Mouse (Mus musculus) splenic B cell, adult 2 months (primary cell): ENCODE measurements around the gene Gm11027.
"Not testable (repeated sequence)": the region's sequence is repeated elsewhere in the genome, so short reads cannot be mapped to it uniquely, and the experiment has no call there.

ENCODE experiments used
- DNase-seq: peaks from one replicate; pipeline ENCODE4 v3.0.0-alpha.2; 2011; ENCODE audit warnings: low read depth, low spot score
- H3K27me3 ChIP-seq: 2 replicates; pipeline ENCODE4 v1.6.1; 2012; ENCODE audit warnings: mild to moderate bottlenecking, low read length, moderate library complexity, mixed read lengths; ENCODE audit not compliant: control insufficient read depth, poor library complexity, insufficient read depth, severe bottlenecking
- H3K36me3 ChIP-seq: 2 replicates; pipeline ENCODE4 v1.6.1; 2012; ENCODE audit warnings: mild to moderate bottlenecking, low read length, moderate library complexity, mixed read lengths; ENCODE audit not compliant: control insufficient read depth, poor library complexity, insufficient read depth, severe bottlenecking

The Gm11027 gene

GRCm38 (mm10) chr12:116275086-116275485, at the start of gene Gm11027:
TSS of gene Gm11027 (plus strand) at chr12:116275386.
- DNase-seq, H3K27me3 ChIP-seq, H3K36me3 ChIP-seq: not testable (repeated sequence)

- no peaks in the 10 kb centered on the region for H3K36me3 ChIP-seq
- DNase-seq = no peak
- H3K27me3 ChIP-seq = no peaks in the 10 kb centered on the region
Observed at GRCm38 (mm10) chr12:116226289-116227057, 48.7 kb upstream of the Gm11027 start.

- no peaks in the 10 kb centered on the region for H3K27me3 ChIP-seq
- DNase-seq = no peak
Observed at GRCm38 (mm10) chr12:116229451-116229850, 45.7 kb upstream of the Gm11027 start.

GRCm38 (mm10) chr12:116231612-116232011, 43.6 kb upstream of the Gm11027 start:
- H3K27me3 ChIP-seq = no peaks in the 10 kb centered on the region
- DNase-seq = no peak

More at GRCm38 (mm10) chr12:116229451-116229850, 45.7 kb upstream of the Gm11027 start:
- H3K36me3 ChIP-seq = no peaks in the 10 kb centered on the region

GRCm38 (mm10) chr12:116232061-116232460, 43.1 kb upstream of the Gm11027 start:
- DNase-seq = no peak
- no peaks in the 10 kb centered on the region for H3K36me3 ChIP-seq
- H3K27me3 ChIP-seq = no peaks in the 10 kb centered on the region

More at GRCm38 (mm10) chr12:116231612-116232011, 43.6 kb upstream of the Gm11027 start:
- no peaks in the 10 kb centered on the region for H3K36me3 ChIP-seq

GRCm38 (mm10) chr12:116235356-116235755, 39.8 kb upstream of the Gm11027 start:
- H3K36me3 ChIP-seq = no peaks in the 10 kb centered on the region
- no peaks in the 10 kb centered on the region for H3K27me3 ChIP-seq
- DNase-seq = peak; percentile 40

GRCm38 (mm10) chr12:116236658-116237057, 38.5 kb upstream of the Gm11027 start:
- Histone ChIP-seq H3K27me3 (no peaks in the 10 kb centered on the region), H3K36me3 (no peaks in the 10 kb centered on the region)
- no peak for DNase-seq

- no peak for DNase-seq
- Histone ChIP-seq H3K36me3 (no peaks in the 10 kb centered on the region; the same call in 1 of the 2 replicates), H3K27me3 (no peaks in the 10 kb centered on the region)
Observed at GRCm38 (mm10) chr12:116238370-116238769, 36.8 kb upstream of the Gm11027 start.

- Histone ChIP-seq H3K36me3 (no peaks in the 10 kb centered on the region; the same call in 1 of the 2 replicates), H3K27me3 (no peaks in the 10 kb centered on the region)
- no peak for DNase-seq
Observed at GRCm38 (mm10) chr12:116238803-116239202, 36.4 kb upstream of the Gm11027 start.

GRCm38 (mm10) chr12:116244601-116245000, 30.6 kb upstream of the Gm11027 start:
- no peak for DNase-seq
- Histone ChIP-seq H3K27me3 (no peaks in the 10 kb centered on the region), H3K36me3 (no peaks in the 10 kb centered on the region; the same call in 1 of the 2 replicates)

GRCm38 (mm10) chr12:116254652-116255051, 20.5 kb upstream of the Gm11027 start:
- no peak for DNase-seq

GRCm38 (mm10) chr12:116255636-116256035, 19.6 kb upstream of the Gm11027 start:
- Histone ChIP-seq H3K36me3 (no peaks in the 10 kb centered on the region), H3K27me3 (no peaks in the 10 kb centered on the region)
- DNase-seq = no peak

More at GRCm38 (mm10) chr12:116254652-116255051, 20.5 kb upstream of the Gm11027 start:
- H3K27me3 ChIP-seq = no peaks in the 10 kb centered on the region
- H3K36me3 ChIP-seq = no peaks in the 10 kb centered on the region

- DNase-seq = no peak
- no peaks in the 10 kb centered on the region for H3K27me3 ChIP-seq
- H3K36me3 ChIP-seq = no peaks in the 10 kb centered on the region
Observed at GRCm38 (mm10) chr12:116258321-116258720, 16.9 kb upstream of the Gm11027 start.

GRCm38 (mm10) chr12:116262555-116263341, 12.4 kb upstream of the Gm11027 start, which contains the start of gene Wdr60:
TSS of gene Wdr60 (minus strand) at chr12:116263022.
- DNase-seq = peak; percentile 84
- H3K36me3 ChIP-seq = no peaks in the 10 kb centered on the region
- no peaks in the 10 kb centered on the region for H3K27me3 ChIP-seq

- Histone ChIP-seq H3K27me3 (no peaks in the 10 kb centered on the region), H3K36me3 (no peaks in the 10 kb centered on the region)
- DNase-seq = no peak
Observed at GRCm38 (mm10) chr12:116264756-116265155, 10.4 kb upstream of the Gm11027 start.
